Mouse (Mus musculus) liver, embryonic 14.5 days (tissue): Measurements from ENCODE around the gene Atf7ip. TPM values are rescaled to one million over a fixed set of nuclear protein-coding genes. Genes with fewer than 3 reads are reported as not detected.

Experiments
- ATAC-seq: fragments of 200-750 bp; cut with Nextera tagmentation; 2 replicates; pipeline ENCODE4 v1.8.0; 2017; ENCODE audit warnings: moderate number of reproducible peaks, mild to moderate bottlenecking, moderate library complexity; ENCODE audit not compliant: insufficient read depth
- DNase-seq, 3 experiments: peaks; one replicate each; pipeline ENCODE4 v3.0.0-alpha.2; 2012 to 2013; ENCODE audit warnings: low read depth in 3 of 3, low spot score in 3 of 3
- H3K27ac ChIP-seq: fragments of 300-500 bp; sonication (generic); 2 replicates; pipeline ENCODE4 v1.5.1; 2014; ENCODE audit warnings: moderate library complexity, mild to moderate bottlenecking, control low read depth, inconsistent platforms
- H3K27me3 ChIP-seq: fragments of 300-500 bp; sonication (generic); 2 replicates; pipeline ENCODE4 v1.6.1; 2014; ENCODE audit warnings: mild to moderate bottlenecking, low read length, moderate library complexity; ENCODE audit not compliant: control insufficient read depth, insufficient read depth
- H3K36me3 ChIP-seq: fragments of 300-500 bp; sonication (generic); replicated peaks from 2 replicates; pipeline ENCODE4 v1.6.1; 2014; ENCODE audit warnings: low read depth; ENCODE audit not compliant: control insufficient read depth, insufficient read depth
- H3K4me1 ChIP-seq, 2 experiments: fragments of 200-500 bp in 1 of 2; fragments of 300-500 bp in 1 of 2; sonication (generic) in 1 of 2; replicated peaks; 2 replicates each; pipeline ENCODE4 v1.6.1; 2012 to 2014; ENCODE audit warnings: antibody characterized with exemption in 1 of 2, inconsistent platforms in 1 of 2, low read length in 1 of 2; ENCODE audit not compliant: control insufficient read depth in 2 of 2, insufficient read depth in 2 of 2
- H3K4me2 ChIP-seq: fragments of 300-500 bp; sonication (generic); 2 replicates; pipeline ENCODE4 v1.6.1; 2014; ENCODE audit warnings: low read depth, mild to moderate bottlenecking, control low read depth, moderate library complexity
- H3K4me3 ChIP-seq, 2 experiments: fragments of 200-500 bp in 1 of 2; fragments of 300-500 bp in 1 of 2; sonication (generic) in 1 of 2; 2 replicates each; pipeline ENCODE4 v1.5.1; 2012 to 2014; ENCODE audit warnings: low read depth in 2 of 2, low read length in 2 of 2, mild to moderate bottlenecking in 2 of 2, control low read depth in 1 of 2, inconsistent platforms in 1 of 2, moderate library complexity in 1 of 2; ENCODE audit not compliant: insufficient read depth in 1 of 2
- H3K9ac ChIP-seq: fragments of 300-500 bp; sonication (generic); replicated peaks from 2 replicates; pipeline ENCODE4 v1.6.1; 2014; ENCODE audit warnings: mild to moderate bottlenecking, control low read depth, moderate library complexity
- H3K9me3 ChIP-seq: fragments of 300-500 bp; sonication (generic); 2 replicates; pipeline ENCODE4 v1.6.1; 2016; ENCODE audit warnings: low read length, mixed read lengths; ENCODE audit not compliant: control insufficient read depth
- CTCF ChIP-seq: IDR thresholded peaks from 2 replicates; pipeline ENCODE4 v1.5.1; 2016; ENCODE audit warnings: antibody characterized with exemption, low read depth, control low read depth
- EP300 ChIP-seq: IDR thresholded peaks from 2 replicates; pipeline ENCODE4 v1.6.1; 2016; ENCODE audit warnings: antibody characterized with exemption, low read depth
- WGBS: fragments of 180-500 bp; shearing (Covaris S2); extraction: QIAGEN DNeasy Blood & Tissue Kit; methylation state at CpG from one replicate; pipeline ENCODE4 v1.1.7; 2014; ENCODE audit not compliant: insufficient replicate concordance; 5-methylcytosine and 5-hydroxymethylcytosine counted together
- polyA plus RNA-seq, 2 experiments: library from polyadenylated mRNA; depleted of rRNA in 1 of 2; stranded (reverse) in 1 of 2; unstranded in 1 of 2; fragments of >200 nt; fragmentation: Nextera tagmentation in 1 of 2; extraction: Ambion mirVana in 1 of 2; gene quantifications; 2 replicates each; pipeline versions ENCODE4 v1.2.1 to v1.2.3; 2012 to 2014

Gene Atf7ip
- polyA plus RNA-seq, 2 experiments, result 7.2 to 14.2 TPM

GRCm38 (mm10) chr6:136550596-136551304, 44.8 kb downstream of the Atf7ip start:
- H3K9ac ChIP-seq, result no peak overlapping the region
- H3K4me3 ChIP-seq, result no peak overlapping the region
- DNase-seq (peak; percentile 56 to 72 (median 69)), ATAC-seq (peak; percentile 66)
- peak overlapping the region; percentile 37 for H3K4me2 ChIP-seq
- TF ChIP-seq CTCF (no peak), EP300 (0 out of 2 replicates have a peak, but pooled peaks have one; percentile 27)
- peaks cover 28 to 31% of the 10 kb centered on the region in 2 experiments for H3K4me1 ChIP-seq
- H3K36me3 ChIP-seq, result no peaks in the 10 kb centered on the region
- no peaks in the 10 kb centered on the region for H3K9me3 ChIP-seq
- 78% methylated on average over 7 of the region's 7 CpGs for WGBS
- no peak overlapping the region for H3K27ac ChIP-seq
- H3K27me3 ChIP-seq, result no peaks in the 10 kb centered on the region

DNA sequence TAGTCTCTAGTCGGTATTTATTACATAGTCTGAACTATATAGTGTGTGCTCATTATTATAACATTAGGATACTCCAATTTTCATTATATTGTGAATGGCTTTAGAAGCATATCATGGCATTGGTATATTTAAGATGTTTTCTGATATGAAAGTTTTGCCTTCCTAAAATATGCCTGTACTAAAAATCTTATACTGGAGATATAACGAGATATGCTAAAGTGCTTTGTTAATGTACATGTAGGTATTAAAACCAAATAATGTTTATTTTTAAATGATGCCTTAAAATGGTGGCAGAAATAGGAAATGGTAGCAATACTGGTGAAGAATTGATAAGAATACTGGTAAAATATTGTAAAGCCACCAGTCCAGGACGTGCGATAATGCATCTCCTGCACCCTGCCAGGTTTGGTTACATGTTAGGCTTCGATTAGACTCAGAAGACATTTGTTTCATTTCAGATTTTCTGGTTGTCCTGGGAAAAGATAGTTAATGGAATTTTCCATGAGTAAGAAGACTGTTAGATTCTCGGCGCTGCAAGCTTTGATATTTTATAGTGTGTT, 45.7 kb downstream of the Atf7ip start:
- 64% methylated on average over 7 of the region's 7 CpGs for WGBS
- H3K4me1 ChIP-seq, result peaks cover 27 to 31% of the 10 kb centered on the region in 2 experiments
- H3K27me3 ChIP-seq, result no peaks in the 10 kb centered on the region
- H3K4me3 ChIP-seq, result no peak overlapping the region
- H3K9me3 ChIP-seq, result no peaks in the 10 kb centered on the region
- DNase-seq, result no peak
- ATAC-seq, result no peak
- H3K9ac ChIP-seq, result no peak overlapping the region
- H3K27ac ChIP-seq, result no peak overlapping the region
- H3K4me2 ChIP-seq, result no peak overlapping the region
- 0 out of 2 replicates have a peak, but pooled peaks have one; percentile 7 for TF ChIP-seq EP300
- TF ChIP-seq CTCF, result no peak
- H3K36me3 ChIP-seq, result no peaks in the 10 kb centered on the region

GRCm38 (mm10) chr6:136553156-136553555, 47.2 kb downstream of the Atf7ip start:
- Histone ChIP-seq H3K9ac (no peak overlapping the region), H3K4me3 (no peak overlapping the region), H3K9me3 (no peaks in the 10 kb centered on the region), H3K27me3 (no peaks in the 10 kb centered on the region), H3K4me2 (peak overlapping the region; percentile 62), H3K4me1 (peaks cover 25 to 27% of the 10 kb centered on the region in 2 experiments), H3K36me3 (no peaks in the 10 kb centered on the region), H3K27ac (no peak overlapping the region)
- no peak for TF ChIP-seq CTCF
- no peak for TF ChIP-seq EP300
- ATAC-seq (no peak), DNase-seq (no peak)
- WGBS, result 70% methylated on average over 5 of the region's 5 CpGs

GRCm38 (mm10) chr6:136553767-136554569, 48.0 kb downstream of the Atf7ip start:
- 19% methylated on average over 11 of the region's 11 CpGs for WGBS
- no peak overlapping the region; the same call in 1 of the 2 replicates for H3K27ac ChIP-seq

More at GRCm38 (mm10) chr6:136553767-136554569, 48.0 kb downstream of the Atf7ip start:
- Histone ChIP-seq H3K36me3 (no peaks in the 10 kb centered on the region), H3K4me2 (peak overlapping the region; percentile 62), H3K4me1 (peaks cover 23 to 25% of the 10 kb centered on the region in 2 experiments), H3K27me3 (no peaks in the 10 kb centered on the region), H3K9me3 (no peaks in the 10 kb centered on the region), H3K9ac (peak overlapping the region; percentile 54), H3K4me3 (peak overlapping the region in 1 of 2 experiments; percentile 35; a peak in 2 of 4 replicates)
- TF ChIP-seq CTCF (no peak), EP300 (no peak)
- ATAC-seq (peak; percentile 77; the same call in 1 of the 2 replicates), DNase-seq (peak; percentile 64 to 77 (median 75))
